Mouse (Mus musculus) splenic B cell, adult 2 months (primary cell): ENCODE data around the gene Cep295.

Source experiments
- DNase-seq: peaks from one replicate; pipeline ENCODE4 v3.0.0-alpha.2; 2011; ENCODE audit warnings: low read depth, low spot score
- H3K27me3 ChIP-seq: 2 replicates; pipeline ENCODE4 v1.6.1; 2012; ENCODE audit warnings: mild to moderate bottlenecking, low read length, moderate library complexity, mixed read lengths; ENCODE audit not compliant: control insufficient read depth, poor library complexity, insufficient read depth, severe bottlenecking
- H3K36me3 ChIP-seq: 2 replicates; pipeline ENCODE4 v1.6.1; 2012; ENCODE audit warnings: mild to moderate bottlenecking, low read length, moderate library complexity, mixed read lengths; ENCODE audit not compliant: control insufficient read depth, poor library complexity, insufficient read depth, severe bottlenecking

Cep295 gene

DNA sequence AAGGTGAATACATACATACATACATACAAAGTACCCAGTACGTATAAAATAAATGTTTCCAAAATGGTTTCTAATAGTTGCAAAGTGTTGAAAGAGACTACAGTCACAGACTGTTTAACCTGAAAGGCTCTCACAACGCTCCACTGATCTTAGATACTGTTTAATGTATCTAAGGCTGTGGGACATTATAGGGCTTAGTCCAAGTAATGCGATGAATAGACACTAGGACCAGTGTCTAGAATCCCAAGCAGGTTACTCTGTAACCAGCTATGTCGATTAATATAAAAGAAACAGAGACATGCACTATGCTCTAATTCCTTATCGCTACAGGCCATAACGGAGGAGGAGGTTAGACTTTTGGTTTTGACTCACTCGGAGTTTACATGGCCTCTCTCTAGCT is 60.5 kb downstream of the Cep295 start:
- Histone ChIP-seq H3K36me3 (no peaks in the 10 kb centered on the region), H3K27me3 (no peaks in the 10 kb centered on the region)
- no peak for DNase-seq

DNA sequence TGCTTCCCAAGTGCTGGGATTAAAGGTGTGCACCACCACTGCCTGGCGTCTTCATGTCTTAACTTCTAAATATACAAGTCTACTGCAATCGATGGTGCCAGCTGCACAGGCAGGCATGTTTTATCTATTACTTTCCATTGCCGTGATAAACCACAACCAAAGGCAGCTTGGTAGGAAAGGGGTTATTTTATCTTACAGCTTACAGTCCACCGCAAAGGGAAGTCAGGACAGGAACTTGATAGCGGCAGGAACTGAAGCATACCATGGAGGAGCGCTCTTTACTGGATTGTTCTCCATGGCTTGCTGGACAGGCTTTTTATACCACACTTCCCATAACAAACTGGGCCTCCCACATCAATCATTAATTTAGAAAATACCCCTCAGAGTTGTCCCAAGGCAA is 68.3 kb downstream of the Cep295 start:
- no peaks in the 10 kb centered on the region; the same call in 1 of the 2 replicates for H3K36me3 ChIP-seq
- H3K27me3 ChIP-seq = no peaks in the 10 kb centered on the region
- no peak for DNase-seq

DNA sequence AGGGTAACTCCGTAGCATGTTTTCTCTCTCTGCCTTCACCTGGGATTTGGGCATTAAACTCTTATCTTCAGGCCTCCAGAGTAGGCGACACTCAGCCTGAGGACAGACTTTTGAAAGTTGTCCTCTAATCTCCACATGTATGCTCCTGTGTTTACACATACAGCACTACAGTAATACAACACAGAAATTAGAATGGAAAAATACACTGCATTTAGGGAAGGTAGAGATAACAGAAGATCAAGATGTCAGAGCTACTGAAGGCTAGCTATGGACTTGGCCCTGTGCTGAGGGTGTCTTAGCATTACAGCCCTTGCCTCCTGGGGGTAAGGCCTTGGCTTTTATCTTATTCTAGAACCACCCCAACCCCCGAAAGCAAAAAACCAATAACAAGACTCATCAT is 69.2 kb downstream of the Cep295 start:
- no peaks in the 10 kb centered on the region for H3K27me3 ChIP-seq
- H3K36me3 ChIP-seq = no peaks in the 10 kb centered on the region; the same call in 1 of the 2 replicates
- no peak for DNase-seq

DNA sequence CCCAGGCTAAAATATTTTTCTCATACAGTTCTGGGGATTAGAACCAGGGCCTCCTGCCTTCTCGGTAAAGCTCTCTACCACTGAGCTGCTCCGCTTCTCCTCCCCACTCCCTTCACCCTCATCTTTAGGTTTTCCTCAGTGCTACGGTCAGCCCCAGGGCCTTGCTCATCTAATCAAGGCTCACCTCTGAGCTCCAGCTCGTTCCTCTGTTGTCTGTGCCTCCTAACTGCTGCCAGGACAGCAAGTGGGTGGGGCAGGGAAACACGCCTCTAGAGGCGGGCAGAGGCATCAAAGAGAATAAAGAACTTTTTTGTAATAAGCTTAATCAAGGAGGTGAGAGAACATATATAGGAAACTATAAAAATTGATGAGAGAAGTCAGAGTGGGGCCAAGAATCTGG is 69.7 kb downstream of the Cep295 start:
- DNase-seq = no peak
- H3K36me3 ChIP-seq = no peaks in the 10 kb centered on the region; the same call in 1 of the 2 replicates
- no peaks in the 10 kb centered on the region for H3K27me3 ChIP-seq

DNA sequence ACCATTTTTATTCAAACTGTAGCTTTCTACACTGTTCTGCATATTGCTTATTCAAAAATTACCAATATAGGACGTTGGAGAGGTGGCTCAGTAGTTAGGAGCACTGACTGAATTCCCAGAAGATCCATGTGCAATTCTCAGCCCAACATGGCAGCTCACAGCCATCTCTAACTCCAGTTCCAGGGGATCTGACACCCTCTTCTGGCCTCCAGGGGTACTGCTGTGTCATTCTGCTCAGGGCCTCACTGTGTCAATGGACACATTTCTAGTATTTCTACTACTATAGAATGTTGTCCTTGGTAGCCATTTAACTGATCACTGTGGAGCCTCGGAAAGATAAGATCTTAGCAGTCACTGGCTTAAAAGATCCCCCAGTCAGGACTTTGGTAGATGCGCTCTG is 72.1 kb downstream of the Cep295 start:
- H3K27me3 ChIP-seq = no peaks in the 10 kb centered on the region
- DNase-seq = peak; percentile 22
- no peaks in the 10 kb centered on the region; the same call in 1 of the 2 replicates for H3K36me3 ChIP-seq

DNA sequence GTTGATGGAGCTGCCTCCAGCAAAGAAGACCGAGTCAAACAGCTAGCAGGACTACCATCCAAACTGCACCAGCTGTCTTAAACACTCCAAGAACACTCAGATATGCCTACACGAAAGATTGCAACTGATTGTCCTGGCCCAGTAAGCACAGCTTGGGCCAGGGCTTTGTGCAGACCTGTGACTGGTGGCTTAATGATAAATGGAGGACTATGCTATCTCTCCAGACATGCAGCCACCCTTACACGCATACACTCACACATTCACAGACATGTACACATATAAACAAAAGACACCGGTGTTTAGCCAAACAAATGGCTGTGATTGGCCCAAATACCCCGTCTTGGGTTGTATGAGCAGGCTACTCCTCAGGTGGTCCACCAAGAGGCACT is 77.1 kb downstream of the Cep295 start:
- DNase-seq = no peak
- H3K36me3 ChIP-seq = peaks cover 5% of the 10 kb centered on the region; the same call in 1 of the 2 replicates

DNA sequence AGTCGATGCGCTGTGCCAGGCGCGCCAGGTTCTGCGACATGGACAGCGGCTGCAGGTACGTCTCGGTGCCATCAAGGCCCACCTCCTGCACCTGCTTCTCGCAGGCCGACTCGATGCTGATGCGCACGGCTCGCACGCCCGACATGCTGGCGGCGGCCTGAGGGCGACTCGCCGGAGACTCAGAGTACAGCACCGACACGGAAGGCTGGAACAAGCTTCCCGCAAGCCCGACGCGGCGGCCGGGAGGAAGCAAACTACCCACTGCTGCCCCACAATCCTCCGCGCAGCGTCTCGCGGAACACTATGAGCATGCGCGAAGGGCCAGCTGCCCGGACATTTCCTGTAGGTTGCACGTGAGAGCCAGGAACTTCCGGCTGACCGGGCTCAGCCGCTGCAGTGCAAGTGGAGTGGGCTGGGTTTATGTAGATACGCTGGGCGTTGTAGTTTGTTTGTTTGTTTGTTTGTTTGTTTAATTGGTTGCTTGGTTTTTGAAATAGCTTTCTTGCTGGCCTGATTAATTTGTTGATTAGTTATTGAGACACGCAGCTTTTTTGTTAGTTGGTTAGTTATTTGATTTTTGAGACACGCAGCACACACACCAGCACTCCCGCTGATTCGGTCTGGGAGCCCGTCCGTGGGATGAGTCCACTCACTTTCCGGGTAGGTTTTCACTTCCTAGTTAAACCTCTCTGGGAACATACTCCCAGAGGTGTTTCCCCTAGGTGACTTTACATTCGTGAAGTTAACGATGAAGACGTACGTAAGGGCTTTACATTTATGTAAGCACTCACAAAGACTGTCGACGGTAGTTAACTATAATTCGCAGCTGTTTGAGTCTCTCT is 77.7 kb downstream of the Cep295 start, which contains the start of gene Med17:
Med17 (minus strand) TSS at position 283 of the 842 bp plus-strand sequence.
- peak; percentile 95 for DNase-seq
- Histone ChIP-seq H3K27me3 (no peaks in the 10 kb centered on the region), H3K36me3 (peaks cover 7% of the 10 kb centered on the region)

More for the DNA sequence above, 77.1 kb downstream of the Cep295 start:
- H3K27me3 ChIP-seq = no peaks in the 10 kb centered on the region

DNA sequence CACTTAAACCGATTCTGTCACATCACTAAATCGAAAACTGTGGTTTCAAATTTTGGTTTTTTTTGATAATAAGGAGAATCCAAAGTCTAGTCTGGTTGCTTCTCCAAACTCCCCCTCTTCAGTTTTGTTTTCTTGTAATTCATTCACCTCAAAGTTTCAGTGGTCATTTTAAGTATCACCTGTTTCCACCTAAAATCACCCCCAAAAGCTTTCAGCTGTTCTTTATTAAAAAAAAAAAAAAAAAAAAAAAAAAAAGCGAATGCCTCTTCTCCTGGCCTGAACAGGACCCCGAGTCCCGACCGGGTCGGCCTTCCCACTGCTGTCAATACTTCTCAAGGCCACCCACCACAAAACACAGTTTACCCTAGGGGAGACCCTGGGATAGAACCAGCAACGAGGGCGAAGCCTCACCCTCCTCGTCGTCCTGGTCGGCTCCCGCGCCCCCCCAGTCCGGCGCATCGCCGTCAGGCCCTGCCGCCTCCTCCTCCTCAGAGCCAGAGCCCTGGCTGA is 78.4 kb downstream of the Cep295 start:
- Histone ChIP-seq H3K36me3 (peaks cover 8% of the 10 kb centered on the region), H3K27me3 (no peaks in the 10 kb centered on the region)
- DNase-seq = no peak

DNA sequence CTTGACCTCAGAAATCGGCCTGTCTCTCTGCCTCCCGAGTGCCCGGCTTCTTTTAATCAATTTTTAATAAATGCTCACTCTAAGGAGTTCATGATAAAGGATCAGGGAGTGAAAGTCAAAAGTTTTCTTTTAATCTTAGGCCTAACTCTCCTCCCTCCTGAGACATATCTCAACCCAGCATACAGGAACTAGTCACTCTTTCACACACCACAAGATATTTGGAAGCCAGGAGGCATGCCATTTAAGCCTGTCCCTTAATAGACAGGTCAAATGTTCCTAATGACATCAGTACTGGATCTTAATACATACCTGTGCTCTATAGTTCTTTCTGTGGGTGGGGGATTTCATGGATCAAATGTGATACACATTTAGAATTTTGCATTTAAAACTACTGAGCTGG is 79.2 kb downstream of the Cep295 start:
- H3K36me3 ChIP-seq = peaks cover 16% of the 10 kb centered on the region
- no peak for DNase-seq
- H3K27me3 ChIP-seq = no peaks in the 10 kb centered on the region

DNA sequence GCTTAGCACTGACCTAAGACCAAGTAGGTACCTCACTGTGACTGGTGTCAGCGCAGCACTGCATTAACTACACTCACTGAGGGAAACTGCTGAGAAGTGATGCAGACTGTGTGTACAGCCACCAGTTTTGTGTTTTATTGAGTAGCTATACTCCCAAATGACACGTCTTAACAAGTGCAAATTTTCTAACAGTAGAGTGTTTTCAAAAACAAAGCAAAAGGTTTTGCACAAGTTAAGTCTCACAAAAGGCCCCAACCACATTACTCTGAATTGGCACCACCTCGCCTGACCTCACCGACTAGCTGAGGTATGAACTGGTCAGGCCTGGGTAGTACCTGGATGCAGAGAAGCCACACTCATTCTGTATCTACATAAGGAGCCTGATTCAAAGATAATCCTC is 80.7 kb downstream of the Cep295 start:
- no peak for DNase-seq
- Histone ChIP-seq H3K36me3 (peaks cover 21% of the 10 kb centered on the region), H3K27me3 (no peaks in the 10 kb centered on the region)

DNA sequence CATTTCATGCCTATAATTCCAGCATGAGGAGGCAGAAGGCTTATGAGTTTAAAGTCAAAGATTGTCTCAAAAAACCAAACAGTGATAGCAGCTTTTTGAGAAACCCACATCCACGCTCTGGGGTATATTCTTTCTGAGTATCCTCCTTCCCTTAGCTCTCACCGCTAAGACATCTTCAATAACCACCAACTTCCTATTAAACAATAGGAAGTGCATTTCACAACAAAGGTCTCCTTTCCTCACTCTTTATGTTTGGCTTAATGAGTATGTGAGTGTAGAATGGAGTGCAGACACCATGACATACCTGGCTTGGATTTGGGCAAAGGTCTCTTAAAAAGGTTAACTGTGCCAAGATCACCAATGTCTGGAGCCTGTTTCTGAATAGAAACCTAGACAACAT is 83.6 kb downstream of the Cep295 start:
- no peak for DNase-seq
- peaks cover 28% of the 10 kb centered on the region for H3K36me3 ChIP-seq
- H3K27me3 ChIP-seq = no peaks in the 10 kb centered on the region
